ENCODE assay signal across 8 mouse cellular contexts in the genomic region with DNA sequence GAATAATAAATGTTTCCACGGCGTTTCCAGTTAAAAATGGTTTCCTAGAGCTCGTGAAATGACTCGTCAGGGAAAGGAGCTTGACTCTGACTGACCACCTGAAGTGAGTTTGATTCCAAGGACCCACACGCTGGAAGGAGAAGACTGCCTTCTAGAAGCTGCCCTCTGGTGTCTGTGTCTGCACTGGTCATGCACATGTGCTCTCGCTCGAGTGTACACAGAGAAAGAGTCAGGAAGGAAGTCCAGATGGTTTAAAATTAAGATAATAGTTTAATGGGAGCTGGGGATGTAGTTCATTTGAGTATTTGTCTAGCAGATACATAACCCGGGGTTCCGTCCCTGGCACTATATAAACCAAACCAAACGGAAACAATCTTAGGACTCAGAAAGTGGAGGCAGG. TPM values are rescaled to one million over a fixed set of nuclear protein-coding genes. Genes with fewer than 3 reads are reported as not detected.
A peak's percentile ranks its signal among the peaks of the same experiment; 100 is the strongest.
DNase-seq lines count a peak whose midpoint lies in the region; ATAC-seq and TF ChIP-seq lines count a peak whose summit lies in the region.

No protein-coding gene starts in this region.

- intact Hi-C loops in left cerebral cortex, postnatal 25 days (cut with DNase I): loop anchor here (5.0 kb wide), 1 partner anchor 36 kb away; no protein-coding TSS in a partner anchor

- H3K4me2 ChIP-seq in heart, postnatal 0 days (ENCODE audit: low read depth, low read length): peak overlapping the region; percentile 85
- H3K4me2 ChIP-seq in midbrain, postnatal 0 days (ENCODE audit: low read depth, low read length, poor library complexity, severe bottlenecking): no peak overlapping the region

- H3K27me3 ChIP-seq in cerebellum, adult 2 months (ENCODE audit: control insufficient read depth, insufficient read depth, low read length): no peaks in the 10 kb centered on the region
- no peaks in the 10 kb centered on the region for H3K27me3 ChIP-seq in heart, postnatal 0 days (ENCODE audit: control insufficient read depth, insufficient read depth, low read length)
- no peaks in the 10 kb centered on the region for H3K27me3 ChIP-seq in midbrain, postnatal 0 days (ENCODE audit: insufficient read depth, low read length)

- peaks cover 4% of the 10 kb centered on the region; the same call in 1 of the 2 replicates for H3K4me1 ChIP-seq in cerebellum, adult 2 months (ENCODE audit: control insufficient read depth, insufficient read depth, low read length)
- H3K4me1 ChIP-seq in lung, adult 2 months (ENCODE audit: control insufficient read depth, insufficient read depth, low read length): no peaks in the 10 kb centered on the region
- peaks cover 15% of the 10 kb centered on the region; the same call in 1 of the 2 replicates for H3K4me1 ChIP-seq in heart, postnatal 0 days (ENCODE audit: control insufficient read depth, insufficient read depth)
- peaks cover 5% of the 10 kb centered on the region; the same call in 1 of the 2 replicates for H3K4me1 ChIP-seq in midbrain, postnatal 0 days (ENCODE audit: insufficient read depth, low read length)

- TF ChIP-seq POLR2A in cerebellum, adult 2 months (IDR thresholded peaks at IDR 0.05; ENCODE audit: borderline replicate concordance, insufficient read depth, low read length): no peak
- TF ChIP-seq POLR2A in lung, adult 2 months (IDR thresholded peaks at IDR 0.05; ENCODE audit: borderline replicate concordance, extremely low read depth, low read depth, low read length): no peak

- H3K36me3 ChIP-seq in heart, postnatal 0 days (replicated peaks; ENCODE audit: control insufficient read depth, insufficient read depth, low read length): peaks cover 23% of the 10 kb centered on the region
- peaks cover 18% of the 10 kb centered on the region for H3K36me3 ChIP-seq in midbrain, postnatal 0 days (ENCODE audit: insufficient read depth, low read length)

- 68% methylated on average over 10 of the region's 10 CpGs for WGBS in cerebellum, adult 2 months
- WGBS in lung, adult 2 months: 39% methylated on average over 10 of the region's 10 CpGs
- WGBS in heart, postnatal 0 days: 58% methylated on average over 10 of the region's 10 CpGs
- WGBS in midbrain, postnatal 0 days: 83% methylated on average over 10 of the region's 10 CpGs

- ATAC-seq in heart, postnatal 0 days (ENCODE audit: insufficient read depth, low read depth): no peak
- ATAC-seq in midbrain, postnatal 0 days (ENCODE audit: low FRiP score): no peak

- no peak overlapping the region for H3K9ac ChIP-seq in heart, postnatal 0 days (replicated peaks; ENCODE audit: low read depth, low read length)
- H3K9ac ChIP-seq in midbrain, postnatal 0 days (replicated peaks; ENCODE audit: low read length, poor library complexity, severe bottlenecking): no peak overlapping the region

- H3K27ac ChIP-seq in cerebellum, adult 2 months (ENCODE audit: insufficient read depth, low read length): no peak overlapping the region
- no peak overlapping the region for H3K27ac ChIP-seq in heart, postnatal 0 days (ENCODE audit: low read depth)
- H3K27ac ChIP-seq in midbrain, postnatal 0 days (ENCODE audit: low read depth, low read length): no peak overlapping the region

- TF ChIP-seq CTCF in cerebellum, adult 2 months (IDR thresholded peaks at IDR 0.05; ENCODE audit: borderline replicate concordance, insufficient read depth, low read depth, low read length): 0 out of 2 replicates have a peak, but pooled peaks have one; percentile 10
- 0 out of 2 replicates have a peak, but pooled peaks have one; percentile 21 for TF ChIP-seq CTCF in lung, adult 2 months (IDR thresholded peaks at IDR 0.05; ENCODE audit: insufficient read depth, low read length)
- peak; percentile 22; the same call in 1 of the 2 replicates for TF ChIP-seq CTCF in heart, postnatal 0 days (IDR thresholded peaks at IDR 0.05; ENCODE audit: low read depth)
- peak; percentile 49 for TF ChIP-seq CTCF in midbrain, postnatal 0 days (IDR thresholded peaks at IDR 0.05)

- no peak for TF ChIP-seq EP300 in heart, postnatal 0 days (IDR thresholded peaks at IDR 0.05; ENCODE audit: low read depth)

- no peaks in the 10 kb centered on the region for H3K9me3 ChIP-seq in heart, postnatal 0 days (replicated peaks; ENCODE audit: control insufficient read depth, low read length)
- no peaks in the 10 kb centered on the region for H3K9me3 ChIP-seq in midbrain, postnatal 0 days (ENCODE audit: low read length)

- DNase-seq in cerebellum, adult 2 months: no peak
- DNase-seq in cerebellum, postnatal 14 days: no peak
- no peak for DNase-seq in lung, adult 2 months
- no peak for DNase-seq in lung, postnatal 4 days
- DNase-seq in heart, postnatal 0 days (ENCODE audit: low spot score): no peak
- no peak for DNase-seq in midbrain, postnatal 0 days (ENCODE audit: low spot score)
- DNase-seq in left cerebral cortex, postnatal 25 days (ENCODE audit: low spot score in 2 of 2): no peak
- no peak for DNase-seq in embryo, embryonic 11 days

- H3K4me3 ChIP-seq in cerebellum, adult 2 months (replicated peaks; ENCODE audit: insufficient read depth, low read depth, low read length): no peak overlapping the region
- no peak overlapping the region for H3K4me3 ChIP-seq in lung, adult 2 months (replicated peaks; ENCODE audit: extremely low read depth, low read depth, low read length)
- peak overlapping the region; percentile 72; the same call in 1 of the 2 replicates for H3K4me3 ChIP-seq in heart, postnatal 0 days (ENCODE audit: low read depth, low read length)
- H3K4me3 ChIP-seq in midbrain, postnatal 0 days (ENCODE audit: low read depth, low read length): no peak overlapping the region

RNA-seq across cellular contexts. Expression of gene Fbxl18, which starts 1.0 kb away (rescaled TPM):
- 22.3 TPM in 2 replicates for polyA plus RNA-seq in cerebellum, adult 2 months (2012; rRNA removed)
- 21.3 and 22.5 TPM in 2 replicates for polyA plus RNA-seq in lung, adult 2 months (2012; rRNA removed)
- 12.5 and 17.8 TPM in 2 replicates for total RNA-seq in heart, postnatal 0 days (2014; rRNA removed; ENCODE audit: low replicate concordance)
- 6.8 and 7.3 TPM in 2 replicates for polyA plus RNA-seq in heart, postnatal 0 days (2015; fragmentation: Nextera tagmentation; extraction: Ambion mirVana)
- total RNA-seq in midbrain, postnatal 0 days (2014; rRNA removed): 52.8 and 67.5 TPM in 2 replicates
- 25.5 and 27.5 TPM in 2 replicates for polyA plus RNA-seq in midbrain, postnatal 0 days (2015; fragmentation: Nextera tagmentation; extraction: Ambion mirVana)
- 10 to 100 TPM; 32.5 to 33.7 TPM for total RNA-seq in left cerebral cortex, postnatal 25 days (2021)

RNA-seq across cellular contexts. Expression of gene Actb, which starts 10.4 kb away (rescaled TPM):
- 2,136 and 2,149 TPM in 2 replicates for polyA plus RNA-seq in cerebellum, adult 2 months (2012; rRNA removed)
- 5,708 and 6,451 TPM in 2 replicates for polyA plus RNA-seq in lung, adult 2 months (2012; rRNA removed)
- 2,129 and 2,574 TPM in 2 replicates for total RNA-seq in heart, postnatal 0 days (2014; rRNA removed; ENCODE audit: low replicate concordance)
- polyA plus RNA-seq in heart, postnatal 0 days (2015; fragmentation: Nextera tagmentation; extraction: Ambion mirVana): 4,473 and 4,544 TPM in 2 replicates
- 5,191 and 5,200 TPM in 2 replicates for total RNA-seq in midbrain, postnatal 0 days (2014; rRNA removed)
- 15,915 and 17,004 TPM in 2 replicates for polyA plus RNA-seq in midbrain, postnatal 0 days (2015; fragmentation: Nextera tagmentation; extraction: Ambion mirVana)
- 1,000 to 10,000 TPM; 2,451 to 2,479 TPM for total RNA-seq in left cerebral cortex, postnatal 25 days (2021)
